Mouse (Mus musculus): Measurements from ENCODE around the gene Ehd4.

The Ehd4 gene

DNA sequence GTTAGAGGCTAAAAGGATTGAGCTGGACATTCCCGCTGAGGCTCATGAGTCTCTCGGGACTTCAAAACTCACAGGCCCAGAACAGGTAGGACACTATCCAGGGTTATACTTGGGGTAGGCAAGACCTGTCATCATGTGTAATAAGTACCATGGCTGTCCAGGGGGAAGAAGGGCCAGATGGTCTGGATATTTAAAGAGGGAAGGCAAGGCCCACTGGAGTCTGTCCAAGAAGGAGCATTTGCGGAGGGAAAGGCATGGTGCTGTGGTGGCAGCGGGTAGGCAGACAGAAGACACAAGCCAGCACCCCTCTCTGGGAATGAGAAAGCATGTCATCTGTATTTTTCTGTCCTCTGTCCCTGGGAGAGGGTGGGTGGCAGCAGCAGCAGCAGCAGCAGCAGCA is 80.3 kb downstream of the Ehd4 start:
- DNase-seq (ENCODE audit: low read depth, low spot score): no peak

DNA sequence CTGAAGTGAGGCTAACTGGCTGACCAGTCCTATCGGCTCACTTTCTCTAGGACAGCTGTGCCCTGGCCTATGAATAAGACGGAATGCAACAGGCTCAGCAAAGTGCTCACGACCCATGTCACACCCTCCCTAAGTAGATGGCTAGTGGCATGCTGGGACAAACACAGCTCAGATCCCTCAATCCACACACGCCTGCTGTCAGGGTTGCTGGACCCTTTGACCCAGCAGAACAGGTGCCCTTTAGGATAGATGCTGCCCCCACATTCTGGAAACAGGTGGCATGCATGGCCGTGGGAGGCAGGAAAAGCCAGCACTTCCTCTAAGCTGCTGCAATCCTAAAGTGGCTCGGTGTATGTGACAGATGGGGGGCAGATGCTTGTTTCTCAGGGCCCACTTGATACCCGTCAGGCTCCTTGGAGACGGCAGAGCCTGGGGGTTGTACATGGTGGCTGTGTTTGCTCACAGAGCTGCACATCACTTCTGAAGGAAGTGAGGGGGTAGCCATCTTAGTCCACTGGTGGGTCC is 84.9 kb downstream of the Ehd4 start:
- no peak for DNase-seq (ENCODE audit: low read depth, low spot score)

DNA sequence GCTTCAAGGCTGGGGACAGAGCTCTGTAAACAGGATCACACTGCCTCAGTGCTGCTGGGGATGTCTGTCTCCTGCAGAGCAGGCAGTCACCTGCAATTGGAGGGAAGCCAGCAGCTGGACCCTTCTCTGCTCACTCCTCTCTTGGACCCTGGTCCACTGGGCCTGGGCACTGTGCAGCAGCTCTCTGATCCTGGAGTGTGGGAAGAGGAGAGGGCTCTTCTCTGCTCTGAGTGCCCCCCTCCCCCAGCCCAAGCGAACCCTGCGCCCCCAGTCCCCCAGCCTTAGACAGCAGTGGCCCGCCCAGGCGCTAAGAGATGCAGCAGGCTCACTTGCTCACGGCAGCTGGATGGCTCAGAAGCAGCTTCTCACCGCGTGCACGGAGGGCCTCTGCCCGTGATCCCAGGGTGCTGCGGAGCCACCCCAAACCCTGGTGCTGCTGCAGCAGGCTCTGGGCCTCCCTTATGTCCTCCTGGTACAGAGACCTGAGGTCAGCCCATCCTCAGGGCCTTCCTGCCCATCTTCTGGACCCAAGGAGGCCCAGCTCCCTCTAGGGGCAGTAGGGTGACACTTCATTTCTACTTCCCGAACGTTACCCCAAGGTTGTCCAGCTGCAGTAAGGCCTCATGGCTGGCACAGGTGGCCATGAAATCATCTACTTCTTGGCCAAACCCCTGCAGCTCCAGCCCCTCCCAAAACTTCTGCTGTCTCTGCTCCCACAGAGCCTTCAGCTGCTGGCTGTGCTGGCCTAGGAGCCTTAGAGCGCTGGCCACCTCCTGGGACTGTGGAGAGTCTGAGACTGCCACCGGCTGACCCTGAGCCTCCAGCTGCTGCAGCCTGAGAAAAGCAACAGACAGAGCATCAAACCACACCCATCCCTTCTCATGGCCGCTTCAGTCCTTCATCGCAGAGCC is 85.6 kb downstream of the Ehd4 start:
- no peak for DNase-seq (ENCODE audit: low read depth, low spot score)

DNA sequence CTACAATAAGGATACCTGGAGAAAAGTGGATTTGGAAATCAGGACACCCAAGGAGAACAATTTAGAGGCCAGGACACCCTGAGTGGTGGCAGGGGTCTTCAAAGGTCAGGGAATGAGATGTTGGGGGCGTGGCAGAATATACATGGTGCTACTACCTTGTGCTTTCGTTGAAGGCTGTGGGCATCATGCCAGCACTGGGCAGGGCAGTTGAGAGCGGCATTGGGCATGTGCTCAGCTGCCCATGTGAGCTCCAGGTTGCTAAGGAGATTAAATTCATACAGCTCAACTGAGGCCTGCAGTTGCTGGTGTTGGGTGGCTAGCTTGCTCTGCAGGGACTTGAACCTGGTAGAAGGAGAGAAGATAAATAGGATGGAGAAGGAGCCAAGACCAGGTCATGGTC is 88.2 kb downstream of the Ehd4 start:
- DNase-seq (ENCODE audit: low read depth, low spot score): no peak

DNA sequence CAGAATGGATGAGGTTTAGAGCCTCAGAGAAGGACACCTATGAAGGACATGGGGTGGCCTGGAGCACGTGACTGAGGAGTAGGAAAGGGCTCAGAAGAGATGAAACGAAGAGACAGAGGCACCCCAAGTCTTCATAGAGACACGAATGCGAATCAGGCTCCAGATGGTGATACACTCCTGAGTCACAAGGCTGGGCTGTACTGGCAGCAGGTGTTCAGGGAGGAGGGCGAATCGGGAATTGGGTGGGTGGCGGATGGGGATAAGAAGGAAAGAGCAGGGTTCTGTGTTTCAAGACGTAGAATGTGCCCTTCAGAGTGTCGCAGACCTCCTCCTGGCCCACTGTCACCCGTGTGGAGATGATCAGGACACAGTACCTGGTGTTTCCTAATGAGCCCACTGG is 89.2 kb downstream of the Ehd4 start:
- DNase-seq (ENCODE audit: low read depth, low spot score): no peak

DNA sequence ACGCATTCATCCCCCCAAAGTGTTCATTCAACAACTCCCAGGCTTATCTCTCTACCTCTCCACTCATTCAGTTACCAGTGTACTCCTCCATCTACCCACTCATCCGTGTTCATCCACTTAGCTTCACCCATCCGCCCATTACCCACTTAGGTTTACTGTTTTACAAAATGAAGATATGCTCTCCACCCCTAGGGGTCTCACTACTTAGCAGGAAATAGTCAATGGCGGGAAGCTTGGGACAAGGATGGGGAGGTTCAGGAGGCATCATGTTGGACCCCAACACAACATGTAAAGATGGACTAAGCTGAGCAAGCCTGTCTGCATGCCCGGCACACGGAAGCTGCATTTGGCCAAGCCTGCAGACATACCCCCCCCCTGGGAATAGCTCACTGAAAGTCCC is 89.8 kb downstream of the Ehd4 start:
- DNase-seq (ENCODE audit: low read depth, low spot score): no peak

DNA sequence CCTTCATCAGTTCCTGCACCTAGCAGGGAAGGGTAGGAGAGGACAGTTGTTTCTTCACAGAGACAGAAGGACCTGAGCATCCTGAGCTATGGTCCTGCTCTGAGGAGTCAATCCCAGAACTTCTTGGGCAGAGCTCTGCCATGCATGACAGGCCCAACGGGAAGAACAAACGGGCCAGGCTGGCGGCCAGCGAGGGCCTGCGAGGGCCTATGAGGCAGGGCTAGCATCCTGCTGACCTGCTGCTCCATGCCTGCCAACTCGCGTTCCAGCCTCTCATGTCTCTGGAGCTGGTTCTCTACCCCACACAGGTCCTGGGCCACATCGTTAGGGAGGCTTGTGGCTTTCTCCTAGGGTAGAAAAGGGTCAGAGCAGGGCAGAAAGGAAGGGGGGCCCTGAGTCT is 92.2 kb downstream of the Ehd4 start:
- no peak for DNase-seq (ENCODE audit: low read depth, low spot score)

DNA sequence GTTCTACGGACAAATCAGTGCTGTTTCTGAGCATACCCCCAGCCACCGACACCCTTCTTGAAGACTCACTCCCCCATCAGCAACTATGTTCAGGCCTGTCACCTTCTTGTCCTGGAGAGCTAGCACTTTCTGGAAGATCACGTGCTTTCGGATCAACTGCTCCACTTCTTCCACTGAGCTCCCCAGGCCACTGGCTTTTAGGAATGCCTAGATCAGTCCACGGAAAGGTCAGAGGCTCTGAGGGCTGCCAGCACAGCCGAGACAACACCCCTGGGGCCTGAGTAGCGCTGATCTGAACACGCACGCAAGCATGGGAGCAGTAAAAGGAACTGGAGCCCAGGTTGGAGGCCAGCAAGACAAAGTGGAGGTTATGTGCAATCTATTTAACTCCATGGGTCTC is 93.8 kb downstream of the Ehd4 start:
- no peak for DNase-seq (ENCODE audit: low read depth, low spot score)

DNA sequence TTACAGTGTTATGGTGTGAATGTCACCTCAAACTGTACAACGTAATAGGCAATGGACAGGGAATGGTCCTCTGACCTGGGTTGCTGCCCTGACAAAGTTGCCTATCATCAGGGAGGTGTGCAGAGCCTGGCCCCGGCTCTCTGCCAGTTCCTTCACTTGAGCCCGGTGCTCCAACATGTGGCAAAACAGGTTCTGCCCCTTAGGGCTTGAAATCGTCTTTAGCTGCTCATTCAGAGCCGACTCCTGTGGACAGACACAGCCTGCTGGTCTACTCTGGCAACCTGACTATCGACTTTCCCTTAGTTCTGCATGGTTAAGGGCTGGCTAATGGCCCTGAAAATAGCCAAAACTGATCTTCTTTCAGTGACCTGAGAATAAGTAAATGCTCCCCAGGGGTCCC is 94.2 kb downstream of the Ehd4 start:
- no peak for DNase-seq (ENCODE audit: low read depth, low spot score)

DNA sequence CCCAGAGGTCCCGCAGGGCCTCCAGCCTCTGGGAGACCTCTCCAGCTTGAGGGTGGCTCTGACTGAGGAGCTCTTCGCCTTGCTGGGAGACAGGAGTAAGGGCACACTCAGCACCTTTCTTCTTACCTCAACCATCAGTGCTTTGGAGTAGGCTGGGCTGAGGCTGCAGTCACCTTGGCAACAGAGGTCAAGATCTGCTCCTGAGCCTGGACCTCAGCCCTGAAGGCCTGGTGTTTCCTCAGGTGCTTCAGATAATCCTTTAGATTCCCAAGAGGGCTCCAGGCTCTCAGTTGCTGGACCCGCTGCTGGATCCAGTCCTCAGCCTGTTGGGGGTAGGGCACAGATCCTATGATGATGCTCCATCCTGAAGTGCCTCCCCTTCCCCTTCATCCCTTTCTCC is 94.9 kb downstream of the Ehd4 start:
- no peak for DNase-seq (ENCODE audit: low read depth, low spot score)

DNA sequence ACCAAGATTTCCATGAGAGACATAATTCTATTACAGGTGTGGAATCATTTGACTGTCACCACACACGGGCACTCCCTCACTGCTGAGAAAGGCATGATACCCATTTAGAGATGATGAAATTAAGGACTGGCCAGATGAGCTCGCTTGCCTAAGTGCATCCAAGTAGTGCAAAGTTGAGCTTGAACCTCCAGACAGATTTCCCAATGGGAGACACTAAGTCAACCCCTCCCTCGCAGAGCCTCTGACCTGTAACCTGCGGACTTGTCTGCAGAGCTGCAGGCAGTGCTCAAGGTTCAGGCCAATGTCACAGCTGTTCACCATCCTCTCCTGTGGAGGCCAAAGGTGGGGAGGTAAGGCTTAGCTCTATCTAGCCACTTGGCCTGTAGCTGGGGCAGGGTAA is 95.6 kb downstream of the Ehd4 start:
- DNase-seq (ENCODE audit: low read depth, low spot score): no peak

DNA sequence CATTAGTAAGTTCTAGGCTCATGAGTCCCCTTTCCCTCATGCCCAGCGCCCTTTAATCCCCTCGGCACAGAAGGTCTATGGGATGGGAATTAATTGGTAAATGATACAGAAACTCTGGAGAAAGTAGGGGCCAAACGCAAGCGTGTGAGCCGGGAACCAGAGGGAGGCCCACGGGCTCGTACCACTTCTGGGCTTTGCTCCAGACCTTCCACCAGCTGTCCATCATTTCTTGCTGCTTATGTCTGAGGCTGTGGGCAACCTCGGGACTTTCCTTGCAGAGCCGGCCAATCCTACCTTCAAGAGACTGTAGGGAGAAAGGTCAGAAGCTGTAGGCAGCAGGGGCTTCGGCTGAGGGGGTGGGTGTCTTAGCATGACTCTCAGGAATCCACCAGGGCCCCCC is 98.5 kb downstream of the Ehd4 start:
- no peak for DNase-seq (ENCODE audit: low read depth, low spot score)

DNA sequence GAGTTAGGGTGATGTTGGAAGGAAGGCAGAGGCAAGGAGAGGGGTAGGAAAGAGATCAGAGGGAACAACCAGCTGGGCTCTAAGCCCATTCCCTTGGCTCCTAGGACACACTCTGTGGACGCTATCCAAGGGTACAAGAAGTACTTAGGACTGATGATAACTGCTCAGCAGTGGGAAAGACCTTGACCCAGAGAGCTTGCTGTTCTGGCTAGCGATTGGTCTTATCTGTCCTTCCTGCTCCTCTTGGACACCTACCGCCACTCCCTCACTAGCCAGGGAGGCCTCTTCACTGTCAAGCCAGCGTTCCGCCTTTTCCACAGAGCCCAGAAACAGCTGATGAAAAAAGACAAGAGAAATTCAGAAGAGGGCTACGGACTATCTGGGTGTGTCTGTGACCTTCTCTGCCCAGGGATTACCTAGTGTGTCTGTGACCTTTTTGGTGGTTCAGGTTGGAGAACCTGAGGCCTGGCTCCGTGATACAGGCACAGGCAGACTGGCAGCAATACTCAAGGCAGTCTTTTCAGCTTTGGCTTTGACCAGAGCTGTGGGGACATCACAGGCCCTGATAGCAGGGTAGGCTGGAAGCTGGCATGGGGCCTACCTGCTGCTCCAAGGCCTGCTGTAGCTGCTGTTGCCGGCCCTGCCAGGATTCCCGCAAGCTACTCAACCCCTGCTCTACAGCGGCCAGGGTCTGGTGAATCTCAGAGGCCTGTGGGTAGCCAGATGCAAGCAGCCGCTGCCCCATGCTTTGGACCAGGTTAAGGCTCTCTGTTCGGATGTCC is 99.4 kb downstream of the Ehd4 start:
- DNase-seq (ENCODE audit: low read depth, low spot score): no peak

DNA sequence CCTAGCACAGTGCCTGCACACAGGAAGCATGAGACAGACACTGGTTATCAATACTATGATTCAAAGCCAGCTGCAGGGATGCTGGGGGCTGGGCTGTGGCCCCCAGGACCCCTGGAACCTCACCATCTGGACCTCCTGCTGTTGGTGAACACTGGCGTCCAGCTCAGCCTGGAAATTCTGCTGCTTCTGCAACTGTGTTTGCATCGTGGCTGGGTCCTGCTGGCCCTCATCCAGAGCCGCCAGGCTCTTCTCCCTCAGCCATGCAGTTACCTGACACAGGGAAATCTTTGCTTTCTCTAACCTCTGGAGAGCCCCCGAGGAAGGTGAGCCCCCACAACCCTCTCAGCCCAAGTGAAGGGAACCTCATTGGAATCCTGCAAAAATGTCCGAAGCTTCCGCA is 103.0 kb downstream of the Ehd4 start:
- no peak for DNase-seq (ENCODE audit: low read depth, low spot score)

DNA sequence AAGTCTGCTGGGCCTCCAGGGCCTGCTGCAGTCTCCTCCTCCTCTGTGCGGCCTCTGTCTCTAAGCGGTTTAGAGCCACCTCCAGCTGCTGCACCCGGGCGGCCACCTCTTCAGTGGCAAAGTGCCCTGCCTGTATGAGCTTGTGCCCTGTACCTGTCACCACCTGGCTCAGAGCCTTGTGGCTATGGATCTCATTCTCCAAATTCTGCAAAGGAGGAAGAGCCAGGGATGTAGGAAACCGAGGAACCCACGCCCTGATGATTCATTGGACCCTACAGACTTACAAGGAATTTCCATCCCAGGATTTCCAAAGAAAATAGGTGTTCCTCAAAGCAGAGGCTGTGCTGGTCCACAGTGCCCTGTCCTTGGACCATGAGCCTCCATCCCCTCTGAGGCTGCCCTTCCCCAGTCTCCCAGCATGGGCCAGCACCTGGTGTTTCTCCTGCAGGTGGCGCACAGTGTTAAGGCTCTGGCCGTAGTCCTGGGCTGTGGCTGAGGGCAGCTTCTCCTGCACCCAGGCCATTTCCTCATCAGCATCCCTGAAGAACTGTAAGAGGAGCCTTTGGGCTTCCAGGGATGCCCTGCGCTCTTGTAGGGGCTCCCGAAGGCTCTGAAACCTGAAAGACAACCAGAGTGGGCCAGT is 104.7 kb downstream of the Ehd4 start:
- no peak for DNase-seq (ENCODE audit: low read depth, low spot score)

DNA sequence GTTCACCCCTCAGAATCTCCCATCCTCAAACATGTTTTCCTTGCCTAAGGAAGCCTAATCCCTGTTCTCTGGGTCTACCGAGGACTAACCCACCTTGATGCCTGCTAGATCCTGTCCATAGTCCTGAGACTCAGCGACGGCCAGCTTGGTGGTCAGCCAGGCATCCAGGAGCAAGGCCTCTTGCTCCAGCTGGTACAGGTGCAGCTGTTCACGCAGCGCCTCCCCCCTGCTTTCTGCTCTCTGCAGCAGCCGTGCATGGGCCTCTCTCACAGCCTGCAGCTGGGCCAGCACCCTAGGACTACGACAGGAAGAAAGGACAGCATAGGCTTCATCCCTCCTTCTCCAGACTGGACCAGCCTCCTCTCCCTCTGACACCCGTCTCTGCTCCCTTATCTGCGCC is 106.2 kb downstream of the Ehd4 start:
- no peak for DNase-seq (ENCODE audit: low read depth, low spot score)

DNA sequence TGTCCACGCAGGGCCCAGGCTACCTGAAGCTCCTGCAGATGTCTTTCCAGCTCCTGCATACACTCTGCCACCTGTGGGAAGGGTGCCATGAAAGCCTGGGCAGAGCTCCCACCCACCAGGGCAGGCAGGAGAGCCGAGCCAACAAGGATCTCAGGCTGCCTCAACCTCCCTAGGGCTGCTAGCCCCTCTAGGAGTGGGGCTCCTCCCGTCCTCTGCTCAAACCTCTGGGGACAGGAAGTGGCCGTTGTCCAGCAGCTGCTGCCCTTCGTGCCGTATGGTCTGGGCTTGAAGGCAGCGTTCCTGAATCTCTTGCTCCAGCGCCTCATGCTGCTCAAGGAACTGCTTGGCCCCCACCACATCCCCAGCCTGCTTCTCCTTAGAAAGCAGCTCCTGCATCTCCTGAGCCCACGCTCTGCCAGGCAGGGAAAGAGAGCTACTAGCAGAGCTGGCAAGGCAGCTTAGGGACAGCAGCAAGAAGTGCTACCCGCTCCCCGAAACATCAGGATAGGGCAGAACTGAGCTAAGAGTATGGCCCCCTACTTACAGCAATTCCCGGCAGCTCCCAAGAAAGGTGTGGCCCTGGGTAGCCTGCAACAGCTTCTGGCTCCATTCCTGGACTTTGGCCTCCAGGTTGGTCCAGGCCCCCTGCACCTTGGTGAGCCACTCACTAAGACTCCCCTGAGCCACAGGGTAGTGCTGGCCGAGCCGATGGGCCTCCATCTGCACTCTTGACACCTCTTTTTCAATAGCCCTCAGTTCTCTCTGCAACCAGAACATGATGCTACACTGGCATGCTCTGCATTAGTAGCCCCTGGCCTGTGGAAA is 107.7 kb downstream of the Ehd4 start:
- no peak for DNase-seq (ENCODE audit: low read depth, low spot score)

DNA sequence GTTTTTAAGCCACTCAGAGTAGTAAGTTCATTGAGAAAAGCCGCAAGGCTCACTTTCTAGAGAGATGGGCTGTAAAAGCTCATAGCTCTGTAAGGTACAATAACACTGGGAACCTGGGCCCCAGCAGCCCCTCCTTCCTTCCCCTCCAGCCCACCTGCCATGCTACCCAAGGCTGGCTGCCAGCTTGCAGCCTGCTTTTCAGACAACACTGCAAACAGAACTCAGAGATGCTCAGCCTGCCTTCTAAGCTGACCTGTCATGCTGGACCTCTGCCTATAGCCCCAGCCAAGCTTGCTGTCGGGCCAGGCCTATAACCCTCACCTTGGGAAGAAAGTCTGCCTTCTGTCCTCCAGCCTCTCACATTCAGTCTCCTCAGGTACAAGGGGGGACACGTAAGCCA is 109.7 kb downstream of the Ehd4 start:
- DNase-seq (ENCODE audit: low read depth, low spot score): no peak

DNA sequence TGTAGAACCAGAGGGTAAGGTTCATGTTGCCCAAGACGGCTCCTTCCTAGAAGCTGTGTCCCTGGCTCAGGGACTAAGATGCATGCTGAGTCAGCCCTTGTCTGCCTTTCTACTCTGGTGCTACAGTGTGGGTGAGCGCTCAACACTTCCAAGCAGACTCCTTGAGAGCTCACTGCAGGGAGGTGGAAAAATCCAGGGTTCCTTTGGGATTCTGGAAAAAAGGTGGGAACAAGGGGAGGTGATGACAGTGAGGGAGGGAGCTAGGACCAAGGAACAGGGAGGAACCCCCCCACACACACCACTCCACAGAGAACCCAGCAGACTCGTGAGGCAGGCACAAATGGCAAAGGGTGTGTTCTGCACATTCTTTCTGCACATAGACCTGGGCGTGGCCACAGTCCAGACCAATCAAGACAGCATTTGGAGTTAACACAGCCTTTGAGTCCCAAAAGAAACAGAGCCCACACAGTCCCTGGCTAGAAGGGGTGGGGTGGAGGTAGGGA is 110.3 kb downstream of the Ehd4 start:
- DNase-seq (ENCODE audit: low read depth, low spot score): peak; percentile 38

DNA sequence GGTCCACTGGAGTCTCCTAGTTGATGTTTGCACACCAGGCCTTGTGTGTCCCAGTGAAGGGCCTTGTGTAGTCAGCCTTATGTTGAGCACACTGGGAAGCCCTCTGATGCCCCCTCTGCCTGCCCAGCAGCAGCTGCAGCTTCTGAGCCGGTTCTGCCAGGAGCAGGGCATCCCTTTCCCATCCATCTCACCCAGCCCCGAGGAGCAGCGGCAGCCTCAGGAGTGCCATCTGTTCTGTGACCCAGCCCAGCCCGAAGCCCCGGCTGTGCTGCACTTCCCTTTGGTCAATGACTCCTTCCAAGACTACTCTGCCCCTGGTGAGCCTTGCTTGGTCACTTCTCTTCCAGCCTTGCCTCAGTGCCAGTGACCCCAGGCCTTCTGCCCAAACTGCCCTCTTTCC is 113.4 kb downstream of the Ehd4 start:
- no peak for DNase-seq (ENCODE audit: low read depth, low spot score)

All from WW6 (cell line).